Mouse (Mus musculus) myocyte (in vitro differentiated cells): ENCODE results near the gene Dysf.

ENCODE experiments used
- CEBPB ChIP-seq: IDR thresholded peaks from 2 replicates; pipeline ENCODE4 v1.6.1; 2011; ENCODE audit warnings: mild to moderate bottlenecking, moderate library complexity; ENCODE audit not compliant: poor library complexity, insufficient read depth, severe bottlenecking
- E2F4 ChIP-seq: IDR thresholded peaks from one replicate; pipeline ENCODE4 v1.6.1; 2011; ENCODE audit warnings: mild to moderate bottlenecking, control low read depth, moderate library complexity; ENCODE audit not compliant: insufficient read depth
- MAX ChIP-seq: IDR thresholded peaks from one replicate; pipeline ENCODE4 v1.6.1; 2011; ENCODE audit warnings: low read depth, mild to moderate bottlenecking, control low read depth
- MYOD1 ChIP-seq, 3 experiments: IDR thresholded peaks; one replicate each; pipeline ENCODE4 v1.6.1; 2011; ENCODE audit warnings: control low read depth in 2 of 3, low read depth in 2 of 3, mild to moderate bottlenecking in 2 of 3, moderate library complexity in 1 of 3; ENCODE audit not compliant: insufficient read length in 2 of 3, control insufficient read depth in 1 of 3
- MYOG ChIP-seq, 3 experiments: IDR thresholded peaks; one replicate each; pipeline ENCODE4 v1.6.1; 2011; ENCODE audit warnings: control low read depth in 2 of 3, low read depth in 2 of 3, mild to moderate bottlenecking in 2 of 3; ENCODE audit not compliant: insufficient read length in 2 of 3, control insufficient read depth in 1 of 3, insufficient read depth in 1 of 3
- POLR2A ChIP-seq: IDR thresholded peaks from one replicate; pipeline ENCODE4 v1.6.1; 2011; ENCODE audit warnings: low read depth, mild to moderate bottlenecking, control low read depth, moderate library complexity; ENCODE audit not compliant: insufficient read length
- POLR2AphosphoS2 ChIP-seq: IDR thresholded peaks from one replicate; pipeline ENCODE4 v1.6.1; 2011; ENCODE audit warnings: low read depth, control low read depth; ENCODE audit not compliant: insufficient read length
- SRF ChIP-seq: IDR thresholded peaks from one replicate; pipeline ENCODE4 v1.6.1; 2011; ENCODE audit warnings: low read depth; ENCODE audit not compliant: control insufficient read depth, insufficient read length
- TCF12 ChIP-seq: IDR thresholded peaks from one replicate; pipeline ENCODE4 v1.6.1; 2011; ENCODE audit warnings: mild to moderate bottlenecking, control low read depth; ENCODE audit not compliant: poor library complexity, insufficient read depth, severe bottlenecking
- TCF3 ChIP-seq: IDR thresholded peaks from one replicate; pipeline ENCODE4 v1.6.1; 2011; ENCODE audit warnings: low read depth, control low read depth; ENCODE audit not compliant: insufficient read length

- TF ChIP-seq MYOG (IDR thresholded peaks at IDR 0.05; ENCODE audit: control insufficient read depth in 1 of 3, insufficient read depth in 1 of 3, insufficient read length in 2 of 3, low read depth in 2 of 3) = no peak
- no peak for TF ChIP-seq TCF12
- no peak for TF ChIP-seq CEBPB
- no peak for TF ChIP-seq POLR2A
- no peak for TF ChIP-seq POLR2AphosphoS2
- TF ChIP-seq TCF3 = no peak
- TF ChIP-seq MAX = no peak
- no peak for TF ChIP-seq SRF
- TF ChIP-seq E2F4 = no peak
- no peak for TF ChIP-seq MYOD1 (IDR thresholded peaks at IDR 0.05; ENCODE audit: control insufficient read depth in 1 of 3, insufficient read length in 2 of 3, low read depth in 2 of 3)
Measured at GRCm38 (mm10) chr6:84062541-84062940, 54.2 kb downstream of the Dysf start.
